In genomic region chr3:121105408-121105708, GRCm38 (mm10) we compare ENCODE assay signal across 8 mouse cellular contexts.
DNase-seq lines count a peak whose midpoint lies in the region; ATAC-seq and TF ChIP-seq lines count a peak whose summit lies in the region.

No protein-coding gene starts in this region.

- no peak for DNase-seq in gastrocnemius, adult 2 months
- DNase-seq in gastrocnemius, postnatal 10 days = no peak
- DNase-seq in liver, embryonic 13.5 days = no peak
- no peak for DNase-seq in thymus, postnatal 36 days
- no peak for DNase-seq in gastrocnemius, postnatal 14 days

- 51% methylated on average over 5 of the region's 5 CpGs for WGBS in liver, embryonic 13.5 days (ENCODE audit: insufficient replicate concordance)
- WGBS in stomach, embryonic 16.5 days = 72% methylated on average over 5 of the region's 5 CpGs

- intact Hi-C loops in gastrocnemius, adult 2 months (cut with DNase I) = no loop called here
- intact Hi-C loops in gastrocnemius, postnatal 14 days (cut with DNase I; ENCODE audit: low total_unique reads) = no loop called here

- no peak for ATAC-seq in megakaryocyte, adult 5-6 weeks (ENCODE audit: poor library complexity, severe bottlenecking)
- no peak for ATAC-seq in liver, embryonic 13.5 days (ENCODE audit: low read depth)
- ATAC-seq in stomach, embryonic 16.5 days (ENCODE audit: insufficient read depth, low FRiP score) = no peak

- no peaks in the 10 kb centered on the region for H3K9me3 ChIP-seq in megakaryocyte, embryonic 14.5 days
- no peaks in the 10 kb centered on the region for H3K9me3 ChIP-seq in liver, embryonic 13.5 days (replicated peaks)
- H3K9me3 ChIP-seq in stomach, embryonic 16.5 days (replicated peaks; ENCODE audit: control insufficient read depth, low read length) = no peaks in the 10 kb centered on the region

- H3K4me3 ChIP-seq in gastrocnemius, adult 2 months = peak overlapping the region; percentile 68
- peak overlapping the region; percentile 91 for H3K4me3 ChIP-seq in megakaryocyte, embryonic 14.5 days (replicated peaks)
- peak overlapping the region; percentile 44 for H3K4me3 ChIP-seq in liver, embryonic 13.5 days (replicated peaks)
- peak overlapping the region; percentile 45 for H3K4me3 ChIP-seq in stomach, embryonic 16.5 days (replicated peaks; ENCODE audit: low read length)

- H3K4me2 ChIP-seq in liver, embryonic 13.5 days = peak overlapping the region; percentile 57
- peak overlapping the region; percentile 57 for H3K4me2 ChIP-seq in stomach, embryonic 16.5 days (ENCODE audit: low read depth, low read length)

- H3K27me3 ChIP-seq in megakaryocyte, embryonic 14.5 days (replicated peaks) = no peaks in the 10 kb centered on the region
- no peaks in the 10 kb centered on the region for H3K27me3 ChIP-seq in liver, embryonic 13.5 days
- no peaks in the 10 kb centered on the region for H3K27me3 ChIP-seq in stomach, embryonic 16.5 days (ENCODE audit: control insufficient read depth, insufficient read depth, low read length)

- H3K9ac ChIP-seq in liver, embryonic 13.5 days = no peak overlapping the region
- H3K9ac ChIP-seq in stomach, embryonic 16.5 days (ENCODE audit: low read length) = no peak overlapping the region; the same call in 1 of the 2 replicates

- H3K27ac ChIP-seq in gastrocnemius, adult 2 months = no peak overlapping the region
- no peak overlapping the region for H3K27ac ChIP-seq in liver, embryonic 13.5 days
- H3K27ac ChIP-seq in stomach, embryonic 16.5 days (ENCODE audit: low read length) = no peak overlapping the region

- H3K36me3 ChIP-seq in megakaryocyte, embryonic 14.5 days (replicated peaks; ENCODE audit: low read length) = no peaks in the 10 kb centered on the region
- H3K36me3 ChIP-seq in liver, embryonic 13.5 days = no peaks in the 10 kb centered on the region
- H3K36me3 ChIP-seq in stomach, embryonic 16.5 days (ENCODE audit: control insufficient read depth, insufficient read depth, low read length) = no peaks in the 10 kb centered on the region

- TF ChIP-seq CTCF in gastrocnemius, adult 2 months (IDR thresholded peaks at IDR 0.05) = no peak

- peaks cover 13% of the 10 kb centered on the region; the same call in 1 of the 2 replicates for H3K4me1 ChIP-seq in megakaryocyte, embryonic 14.5 days
- 0 out of 2 replicates have a peak, but pooled peaks cover 3% of the 10 kb centered on the region for H3K4me1 ChIP-seq in liver, embryonic 13.5 days (replicated peaks)
- H3K4me1 ChIP-seq in stomach, embryonic 16.5 days (ENCODE audit: control insufficient read depth, insufficient read depth, low read length) = 0 out of 2 replicates have a peak, but pooled peaks cover 3% of the 10 kb centered on the region
